Mouse (Mus musculus) layer of hippocampus, adult 2 months (tissue): ENCODE measurements at regions not wholly inside any gene's neighbourhood (a gene's known extent, or its start where the extent isn't known, plus 50 kb on each side); places are given as distances from the start of the nearest gene placed in this dataset.

Experiments
- DNase-seq, 2 experiments: peaks; one replicate each; pipeline ENCODE4 v3.0.0; 2022; ENCODE audit warnings: low spot score in 2 of 2
- H3K27ac ChIP-seq: fragments of 200-600 bp; 2 replicates; pipeline ENCODE4 v1.8.1; 2022
- H3K4me3 ChIP-seq: fragments of 200-600 bp; 2 replicates; pipeline ENCODE4 v1.8.1; 2022; ENCODE audit warnings: mild to moderate bottlenecking
- CTCF ChIP-seq: fragments of 200-600 bp; conservative IDR thresholded peaks from 2 replicates; pipeline ENCODE4 v1.8.1; 2022; ENCODE audit warnings: antibody characterized with exemption, mild to moderate bottlenecking, moderate library complexity

DNA sequence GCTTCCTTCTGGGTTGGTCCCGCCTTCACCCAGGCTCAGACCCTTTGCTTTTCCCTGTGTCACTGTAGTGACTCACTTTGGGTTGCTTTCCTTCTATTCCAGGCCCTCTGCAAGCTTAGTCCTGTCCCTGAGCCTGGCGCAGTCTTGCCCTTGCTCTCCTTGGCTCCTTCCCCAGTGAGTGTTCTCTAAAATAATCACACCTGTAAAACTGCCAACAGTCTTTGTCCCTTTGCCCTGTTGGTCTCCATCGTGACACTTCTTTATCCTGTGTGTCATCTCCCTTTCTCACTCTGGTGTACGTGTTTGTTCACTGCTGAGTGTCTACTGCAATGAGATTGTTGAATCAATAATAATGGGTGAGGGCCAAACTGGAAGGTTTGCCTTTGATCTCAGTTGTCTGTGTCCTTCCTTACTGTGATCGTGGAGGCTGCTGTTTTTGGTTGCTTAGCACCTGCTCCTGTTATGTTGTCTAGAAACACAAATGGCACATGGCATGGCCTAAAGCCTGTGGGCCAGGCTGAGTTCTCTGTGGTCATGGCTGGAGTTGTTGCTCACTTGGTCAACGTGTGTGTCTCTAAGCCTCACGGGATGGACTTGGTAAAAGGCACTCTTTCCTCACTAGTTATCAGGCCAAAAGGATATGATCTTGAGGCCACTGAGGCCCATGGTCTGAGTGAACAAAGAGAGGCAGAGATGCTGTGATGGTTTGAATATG, 77.8 kb upstream of the Slc25a36 start:
- TF ChIP-seq CTCF, result no peak
- no peak overlapping the region for H3K4me3 ChIP-seq
- no peak overlapping the region for H3K27ac ChIP-seq
- no peak for DNase-seq

DNA sequence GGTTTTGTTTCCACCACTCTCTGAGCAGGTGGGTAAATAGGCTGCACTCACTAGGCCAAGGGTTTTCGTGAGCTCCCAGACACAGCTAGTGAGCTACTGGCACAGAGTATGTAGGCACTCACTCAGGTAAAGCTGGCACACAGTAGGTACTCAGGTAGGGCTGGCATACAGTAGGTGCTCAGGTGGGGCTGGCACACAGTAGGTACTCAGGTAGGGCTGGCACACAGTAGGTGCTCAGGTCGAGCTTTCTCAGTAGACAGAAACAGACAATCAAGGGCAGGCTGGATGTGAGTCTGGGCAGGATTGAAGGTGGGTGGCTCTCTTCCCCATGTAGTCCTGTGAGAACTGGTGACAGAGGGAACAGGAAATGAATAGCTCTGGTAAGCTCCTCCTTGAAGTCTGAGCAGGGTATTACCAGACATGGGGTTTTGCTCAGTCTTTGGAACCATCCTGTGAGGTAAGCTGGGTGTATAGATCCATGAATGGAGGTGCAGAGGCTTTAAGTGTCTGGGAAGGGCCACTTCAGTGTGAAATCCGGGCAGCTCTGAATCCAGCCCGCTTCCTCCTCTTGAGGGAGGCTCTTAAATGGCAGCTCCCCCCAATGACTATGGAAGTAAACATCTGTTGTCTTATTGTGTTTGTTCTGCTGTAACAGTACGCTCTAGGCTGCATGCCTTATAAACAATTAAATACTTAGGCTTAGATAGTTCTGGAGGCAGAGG, 62.4 kb upstream of the Slc25a36 start:
- H3K4me3 ChIP-seq, result no peak overlapping the region
- no peak for TF ChIP-seq CTCF

GRCm38 (mm10) chr9:97172075-97172474, 61.1 kb upstream of the Slc25a36 start:
- H3K27ac ChIP-seq, result no peak overlapping the region
- H3K4me3 ChIP-seq, result no peak overlapping the region
- TF ChIP-seq CTCF, result peak; percentile 87
- peak; percentile 37 to 61 for DNase-seq

More for the DNA sequence above, 62.4 kb upstream of the Slc25a36 start:
- H3K27ac ChIP-seq, result no peak overlapping the region
- DNase-seq, result no peak

GRCm38 (mm10) chr9:97171484-97171883, 60.5 kb upstream of the Slc25a36 start:
- Histone ChIP-seq H3K27ac (no peak overlapping the region), H3K4me3 (no peak overlapping the region)
- TF ChIP-seq CTCF, result no peak
- no peak for DNase-seq

DNA sequence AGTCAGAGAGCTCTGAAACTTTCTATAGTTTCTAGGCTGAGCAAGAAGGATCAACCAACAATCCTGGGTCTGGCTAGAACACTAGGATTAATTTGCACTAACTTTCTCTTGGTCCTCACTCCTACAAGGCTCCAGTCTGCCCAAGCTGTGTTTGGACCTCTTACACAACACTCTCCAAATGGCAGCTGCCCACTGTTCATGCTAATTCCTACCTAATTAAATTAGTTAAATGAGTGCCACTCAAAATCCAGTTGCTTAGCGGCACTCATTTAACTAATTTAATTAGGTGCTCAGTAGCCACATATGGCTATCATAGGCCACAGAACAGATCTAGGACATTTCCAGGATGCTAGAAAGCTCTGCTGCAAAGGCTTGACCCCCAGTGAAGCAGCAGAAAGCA, 59.9 kb upstream of the Slc25a36 start:
- Histone ChIP-seq H3K27ac (no peak overlapping the region), H3K4me3 (no peak overlapping the region)
- no peak for DNase-seq
- TF ChIP-seq CTCF, result no peak

DNA sequence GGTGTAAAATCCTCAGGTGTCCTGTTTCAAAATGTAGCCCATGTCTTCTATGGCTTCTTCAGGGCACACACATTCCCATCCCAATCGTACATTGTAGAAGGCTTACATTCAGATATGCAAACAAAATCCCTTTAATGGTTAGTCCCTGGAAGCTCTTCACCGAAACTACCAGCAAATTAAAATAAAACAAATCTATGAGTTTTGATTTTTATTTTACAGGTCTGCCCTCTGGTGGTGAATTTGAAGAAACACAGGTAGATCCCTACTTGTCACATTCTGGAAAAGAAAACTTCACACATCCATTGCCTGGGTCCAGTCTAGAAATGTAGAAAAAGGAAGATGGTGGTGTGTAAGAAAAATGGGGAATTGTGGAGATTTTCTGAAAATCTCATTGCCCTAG, 51.5 kb upstream of the Slc25a36 start:
- no peak overlapping the region for H3K27ac ChIP-seq
- H3K4me3 ChIP-seq, result no peak overlapping the region
- no peak for DNase-seq
- TF ChIP-seq CTCF, result peak; percentile 89
